Mouse (Mus musculus): ENCODE data around the gene Il17re. TPM values are rescaled to one million over a fixed set of nuclear protein-coding genes. Genes with fewer than 3 reads are reported as not detected.

Il17re gene
- polyA plus RNA-seq, 1 experiment from 2014 or later: 4.0 TPM

DNA sequence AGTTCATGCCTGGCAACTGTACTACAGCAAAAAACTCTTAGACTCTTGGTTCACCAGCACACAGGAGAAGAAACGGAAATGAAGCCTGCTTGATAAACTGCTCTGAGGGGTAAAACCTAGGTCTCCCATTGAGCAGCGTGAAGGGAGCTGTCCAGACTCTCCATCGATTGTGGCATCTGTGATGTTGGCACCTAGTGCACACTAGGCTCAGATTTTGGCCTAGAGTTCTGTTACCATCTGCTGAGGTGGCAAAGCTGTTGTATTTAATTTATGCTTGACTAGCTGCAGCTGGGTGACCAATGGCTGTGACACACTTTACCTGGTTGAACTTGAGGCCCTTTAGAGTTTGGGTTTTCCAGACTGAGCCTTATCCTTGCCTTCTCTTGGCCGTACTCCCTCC lies 10.6 kb upstream of the Il17re start:
- Histone ChIP-seq H3K4me1 (peaks cover 9% of the 10 kb centered on the region), H3K27ac (replicated peaks) (no peak overlapping the region), H3K36me3 (replicated peaks) (peaks cover 50% of the 10 kb centered on the region), H3K9me3 (no peaks in the 10 kb centered on the region), H3K4me3 (no peak overlapping the region), H3K27me3 (replicated peaks; ENCODE audit: low read depth, poor library complexity, severe bottlenecking) (no peaks in the 10 kb centered on the region)
- no peak for DNase-seq (ENCODE audit: low spot score)
- WGBS: 96% methylated on average over 4 of the region's 4 CpGs

DNA sequence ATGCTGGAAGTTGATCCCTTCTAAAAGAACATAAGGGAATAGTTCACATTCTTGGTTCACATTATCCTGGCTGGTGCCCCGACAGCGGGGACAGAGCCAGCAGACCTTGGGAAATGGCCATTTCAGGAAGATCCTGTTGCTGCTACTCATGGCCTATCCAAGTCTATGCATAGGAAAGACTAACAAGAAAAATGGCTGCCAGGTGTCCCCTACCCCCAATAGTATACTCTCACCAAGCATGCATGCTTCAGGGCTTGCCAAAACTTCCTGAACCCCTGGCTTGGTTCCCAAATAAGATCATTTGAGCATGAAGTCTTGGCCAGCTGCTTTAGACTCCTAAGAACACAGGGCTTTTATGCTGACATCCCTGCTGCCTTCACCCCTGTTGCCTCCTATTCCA lies 6.4 kb upstream of the Il17re start:
- no peaks in the 10 kb centered on the region for H3K27me3 ChIP-seq (replicated peaks; ENCODE audit: low read depth, poor library complexity, severe bottlenecking)
- H3K9me3 ChIP-seq: no peaks in the 10 kb centered on the region
- no peak overlapping the region for H3K4me3 ChIP-seq
- WGBS: 84% methylated on average over 2 of the region's 2 CpGs
- H3K27ac ChIP-seq (replicated peaks): no peak overlapping the region
- no peaks in the 10 kb centered on the region for H3K4me1 ChIP-seq
- no peak for DNase-seq (ENCODE audit: low spot score)
- H3K36me3 ChIP-seq (replicated peaks): peaks cover 29% of the 10 kb centered on the region

DNA sequence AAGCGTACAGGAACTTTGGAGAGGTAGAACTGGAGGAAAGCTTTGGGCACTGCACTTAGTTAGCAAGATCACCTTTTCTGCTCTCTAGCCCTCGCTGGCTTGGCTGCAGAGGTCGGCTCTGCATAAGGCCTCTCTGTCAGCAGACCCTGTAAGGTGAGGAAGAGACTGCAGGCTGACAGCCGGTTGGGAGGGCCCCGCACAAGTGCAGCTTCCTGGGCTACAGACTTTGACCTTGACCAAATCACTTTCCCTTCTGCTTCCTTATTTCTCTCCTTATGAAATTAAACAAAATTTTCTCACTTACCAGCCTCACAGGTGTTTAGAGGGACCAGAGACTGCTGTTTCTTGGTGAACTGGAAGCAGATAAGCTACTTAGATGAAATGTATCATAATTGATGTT lies 3.3 kb upstream of the Il17re start:
- 75% methylated on average over 5 of the region's 5 CpGs for WGBS
- Histone ChIP-seq H3K4me3 (no peak overlapping the region), H3K4me1 (peaks cover 15% of the 10 kb centered on the region), H3K36me3 (replicated peaks) (no peaks in the 10 kb centered on the region), H3K9me3 (no peaks in the 10 kb centered on the region), H3K27ac (replicated peaks) (no peak overlapping the region), H3K27me3 (replicated peaks; ENCODE audit: low read depth, poor library complexity, severe bottlenecking) (no peaks in the 10 kb centered on the region)
- DNase-seq (ENCODE audit: low spot score): no peak

DNA sequence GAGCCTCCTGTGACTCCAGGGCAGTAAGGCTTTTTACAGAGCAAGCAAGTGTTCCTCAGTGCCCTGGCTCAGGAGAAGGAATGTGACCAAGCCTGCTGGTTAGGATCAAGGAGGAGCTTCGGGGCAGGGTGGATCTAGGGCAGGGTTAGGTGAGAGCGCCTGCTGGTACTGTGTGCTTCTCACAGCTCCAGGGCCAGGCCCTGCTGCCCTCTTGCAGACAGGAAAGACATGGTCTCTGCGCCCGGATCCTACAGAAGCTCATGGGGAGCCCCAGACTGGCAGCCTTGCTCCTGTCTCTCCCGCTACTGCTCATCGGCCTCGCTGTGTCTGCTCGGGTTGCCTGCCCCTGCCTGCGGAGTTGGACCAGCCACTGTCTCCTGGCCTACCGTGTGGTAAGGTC lies 351 bp downstream of the Il17re start:
- no peak overlapping the region for H3K4me3 ChIP-seq
- H3K9me3 ChIP-seq: no peaks in the 10 kb centered on the region
- no peaks in the 10 kb centered on the region for H3K36me3 ChIP-seq (replicated peaks)
- H3K4me1 ChIP-seq: peaks cover 15% of the 10 kb centered on the region
- H3K27ac ChIP-seq (replicated peaks): 0 out of 2 replicates have a peak overlapping the region, but pooled peaks have one; percentile 6
- peak; percentile 38 for DNase-seq (ENCODE audit: low spot score)
- 60% methylated on average over 10 of the region's 10 CpGs for WGBS
- H3K27me3 ChIP-seq (replicated peaks; ENCODE audit: low read depth, poor library complexity, severe bottlenecking): no peaks in the 10 kb centered on the region

DNA sequence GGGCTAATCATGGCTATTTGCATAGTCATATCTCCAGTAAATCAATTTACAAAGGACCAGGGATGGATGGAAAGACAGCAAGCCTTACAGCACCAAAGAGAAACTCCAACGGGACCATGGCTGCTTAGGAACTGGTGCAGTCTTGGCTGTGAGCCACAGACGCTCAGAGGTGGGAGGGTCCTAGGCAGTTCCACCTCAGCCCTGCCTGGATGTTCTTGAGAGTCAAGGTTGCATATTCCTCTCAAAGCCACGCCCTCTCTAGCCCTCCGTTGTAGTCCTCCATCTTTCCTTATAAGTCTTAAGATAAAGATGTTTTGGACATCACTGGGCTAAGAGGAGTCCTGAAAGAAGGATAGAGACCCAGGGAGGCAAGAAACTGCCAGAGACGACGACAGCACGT lies 5.8 kb downstream of the Il17re start:
- Histone ChIP-seq H3K9me3 (no peaks in the 10 kb centered on the region), H3K4me3 (no peak overlapping the region), H3K4me1 (peaks cover 13% of the 10 kb centered on the region), H3K27ac (replicated peaks) (no peak overlapping the region), H3K27me3 (replicated peaks; ENCODE audit: low read depth, poor library complexity, severe bottlenecking) (peaks cover 14% of the 10 kb centered on the region), H3K36me3 (replicated peaks) (no peaks in the 10 kb centered on the region)
- 73% methylated on average over 7 of the region's 7 CpGs for WGBS
- no peak for DNase-seq (ENCODE audit: low spot score)

DNA sequence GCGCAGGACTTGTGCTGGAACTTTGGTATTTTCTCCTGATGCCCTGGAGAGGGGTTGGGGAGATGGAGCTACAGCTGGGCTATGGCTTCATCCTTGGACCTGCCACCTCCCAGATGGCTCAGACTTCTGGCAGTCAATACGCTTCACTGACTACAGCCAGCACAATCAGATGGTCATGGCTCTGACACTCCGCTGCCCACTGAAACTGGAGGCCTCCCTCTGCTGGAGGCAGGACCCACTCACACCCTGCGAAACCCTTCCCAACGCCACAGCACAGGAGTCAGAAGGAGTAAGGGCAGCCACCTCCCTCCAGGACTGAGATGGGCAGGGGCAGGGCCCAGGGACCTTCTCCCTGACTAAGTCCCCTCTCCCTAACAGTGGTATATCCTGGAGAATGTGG lies 7.3 kb downstream of the Il17re start:
- H3K27ac ChIP-seq (replicated peaks): no peak overlapping the region
- DNase-seq (ENCODE audit: low spot score): peak; percentile 29
- H3K4me1 ChIP-seq: peaks cover 25% of the 10 kb centered on the region
- no peak overlapping the region for H3K4me3 ChIP-seq
- H3K9me3 ChIP-seq: no peaks in the 10 kb centered on the region
- 56% methylated on average over 5 of the region's 5 CpGs for WGBS
- no peaks in the 10 kb centered on the region for H3K36me3 ChIP-seq (replicated peaks)
- H3K27me3 ChIP-seq (replicated peaks; ENCODE audit: low read depth, poor library complexity, severe bottlenecking): peaks cover 30% of the 10 kb centered on the region

DNA sequence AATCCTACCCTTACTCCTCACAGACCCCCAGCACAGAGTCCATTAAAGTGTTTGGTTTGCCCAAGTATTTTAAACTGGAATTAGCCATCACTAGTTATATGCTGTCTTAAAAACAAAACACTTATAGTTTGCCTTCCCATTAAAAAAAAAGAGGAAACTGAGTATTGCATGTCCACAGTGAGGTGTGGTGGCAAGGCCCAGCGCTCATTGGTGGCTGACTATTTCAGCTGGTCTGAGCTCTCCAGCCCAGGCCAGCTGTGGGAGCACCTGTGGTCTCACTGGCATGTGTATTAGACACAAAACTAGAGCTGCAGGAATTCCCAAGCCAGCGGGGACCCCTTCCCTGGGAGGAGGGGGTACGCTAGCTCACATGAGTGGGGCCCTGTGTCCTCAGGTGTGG lies 10.2 kb downstream of the Il17re start:
- WGBS: 62% methylated on average over 3 of the region's 3 CpGs
- H3K4me3 ChIP-seq: peak overlapping the region; percentile 59
- H3K9me3 ChIP-seq: no peaks in the 10 kb centered on the region
- peaks cover 53% of the 10 kb centered on the region for H3K27me3 ChIP-seq (replicated peaks; ENCODE audit: low read depth, poor library complexity, severe bottlenecking)
- H3K27ac ChIP-seq (replicated peaks): no peak overlapping the region
- no peak for DNase-seq (ENCODE audit: low spot score)
- H3K36me3 ChIP-seq (replicated peaks): no peaks in the 10 kb centered on the region
- H3K4me1 ChIP-seq: peaks cover 38% of the 10 kb centered on the region

DNA sequence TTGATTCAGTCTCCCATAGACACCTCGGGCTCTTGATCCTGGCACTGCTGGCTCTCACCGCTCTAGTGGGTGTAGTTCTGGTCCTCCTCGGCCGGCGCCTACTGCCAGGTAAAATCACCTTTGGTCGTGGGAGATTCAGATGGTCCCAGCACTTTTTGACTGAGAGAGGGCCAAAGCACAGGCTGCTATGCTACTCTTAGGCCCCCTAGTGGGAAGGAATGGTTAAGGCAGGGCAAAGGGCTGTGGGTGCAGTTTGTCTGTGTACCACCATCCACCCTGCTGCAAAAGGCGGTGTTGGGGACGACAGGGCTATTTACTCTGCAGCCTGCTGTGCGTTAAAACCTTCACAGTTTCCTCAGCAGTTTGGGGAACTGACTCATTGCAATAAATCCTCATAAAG lies 10.7 kb downstream of the Il17re start:
- peaks cover 53% of the 10 kb centered on the region for H3K27me3 ChIP-seq (replicated peaks; ENCODE audit: low read depth, poor library complexity, severe bottlenecking)
- WGBS: 7% methylated on average over 9 of the region's 9 CpGs

DNA sequence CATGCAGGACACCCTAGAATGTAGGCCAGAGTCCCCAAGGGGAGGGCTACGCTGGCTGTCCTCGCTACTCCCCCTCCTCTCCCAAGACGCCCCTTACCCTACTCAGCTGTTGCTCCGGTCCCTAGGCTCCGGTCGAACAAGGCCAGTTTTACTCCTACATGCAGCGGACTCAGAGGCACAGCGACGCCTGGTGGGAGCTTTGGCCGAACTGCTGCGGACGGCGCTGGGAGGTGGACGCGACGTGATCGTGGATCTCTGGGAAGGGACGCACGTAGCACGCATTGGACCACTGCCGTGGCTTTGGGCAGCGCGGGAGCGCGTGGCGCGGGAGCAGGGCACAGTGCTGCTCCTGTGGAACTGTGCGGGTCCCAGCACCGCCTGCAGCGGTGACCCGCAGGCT lies 11.1 kb downstream of the Il17re start:
- Histone ChIP-seq H3K36me3 (replicated peaks) (no peaks in the 10 kb centered on the region), H3K27me3 (replicated peaks; ENCODE audit: low read depth, poor library complexity, severe bottlenecking) (peaks cover 53% of the 10 kb centered on the region), H3K27ac (replicated peaks) (peak overlapping the region; percentile 57; the same call in 1 of the 2 replicates), H3K9me3 (no peaks in the 10 kb centered on the region), H3K4me1 (peaks cover 38% of the 10 kb centered on the region), H3K4me3 (peak overlapping the region; percentile 59)
- 2% methylated on average over 31 of the region's 31 CpGs for WGBS
- peak; percentile 84 for DNase-seq (ENCODE audit: low spot score)

More for the DNA sequence above, 10.7 kb downstream of the Il17re start:
- peak overlapping the region; percentile 59 for H3K4me3 ChIP-seq
- H3K27ac ChIP-seq (replicated peaks): peak overlapping the region; percentile 57; the same call in 1 of the 2 replicates
- peaks cover 38% of the 10 kb centered on the region for H3K4me1 ChIP-seq
- DNase-seq (ENCODE audit: low spot score): peak; percentile 79
- H3K9me3 ChIP-seq: no peaks in the 10 kb centered on the region
- no peaks in the 10 kb centered on the region for H3K36me3 ChIP-seq (replicated peaks)

DNA sequence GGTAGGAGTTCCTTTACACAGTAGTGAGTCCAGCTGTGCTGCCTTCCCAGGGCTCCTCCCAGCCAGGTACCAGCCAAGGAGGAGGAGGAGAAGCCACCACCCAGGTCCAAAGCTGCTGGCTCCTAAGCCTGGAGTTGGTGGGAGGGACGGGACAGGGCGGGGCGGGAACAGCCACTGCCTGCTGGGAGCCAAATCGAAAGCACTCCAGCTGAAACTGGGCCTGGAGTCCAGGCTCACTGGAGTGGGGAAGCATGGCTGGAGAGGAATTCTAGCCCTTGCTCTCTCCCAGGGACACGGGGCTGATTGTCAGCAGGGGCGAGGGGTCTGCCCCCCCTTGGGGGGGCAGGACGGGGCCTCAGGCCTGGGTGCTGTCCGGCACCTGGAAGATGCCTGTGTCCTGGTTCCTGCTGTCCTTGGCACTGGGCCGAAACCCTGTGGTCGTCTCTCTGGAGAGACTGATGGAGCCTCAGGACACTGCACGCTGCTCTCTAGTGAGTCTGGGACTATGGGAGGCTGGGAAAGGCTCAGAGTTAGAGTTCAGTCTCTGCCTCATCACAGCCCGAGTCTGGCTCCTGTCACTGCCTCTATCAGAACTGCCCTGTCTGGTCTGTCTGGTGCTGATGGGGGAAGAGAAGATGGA lies 13.1 kb downstream of the Il17re start, which contains the start of gene Il17rc:
Il17rc (plus strand) TSS at position 131 of the 640 bp plus-strand sequence.
- 20% methylated on average over 12 of the region's 12 CpGs for WGBS
- Histone ChIP-seq H3K9me3 (no peaks in the 10 kb centered on the region), H3K36me3 (replicated peaks) (no peaks in the 10 kb centered on the region), H3K27ac (replicated peaks) (no peak within 1 kb of the TSS), H3K4me3 (peak within 1 kb of the TSS; percentile 31; the same call in 1 of the 2 replicates), H3K4me1 (peaks cover 30% of the 10 kb centered on the region), H3K27me3 (replicated peaks; ENCODE audit: low read depth, poor library complexity, severe bottlenecking) (peaks cover 49% of the 10 kb centered on the region)
- DNase-seq (ENCODE audit: low spot score): no peak

DNA sequence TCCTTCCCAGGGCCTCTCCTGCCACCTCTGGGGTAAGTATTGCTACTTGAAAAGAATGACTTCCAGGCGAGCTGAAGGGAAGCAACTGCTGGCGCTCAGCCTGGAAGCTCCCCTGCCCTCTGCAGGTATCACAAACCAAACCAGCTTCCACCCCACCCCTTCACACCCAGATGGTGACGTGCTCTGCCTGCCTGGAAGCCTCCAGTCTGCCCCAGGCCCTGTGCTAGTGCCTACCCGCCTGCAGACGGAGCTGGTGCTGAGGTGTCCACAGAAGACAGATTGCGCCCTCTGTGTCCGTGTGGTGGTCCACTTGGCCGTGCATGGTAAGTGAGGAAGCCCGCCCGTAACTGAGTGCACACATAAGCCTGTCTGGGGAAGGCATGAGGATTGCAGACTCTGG lies 13.8 kb downstream of the Il17re start:
- H3K9me3 ChIP-seq: no peaks in the 10 kb centered on the region
- peaks cover 30% of the 10 kb centered on the region for H3K4me1 ChIP-seq
- H3K36me3 ChIP-seq (replicated peaks): no peaks in the 10 kb centered on the region
- 63% methylated on average over 10 of the region's 10 CpGs for WGBS
- no peak overlapping the region for H3K27ac ChIP-seq (replicated peaks)
- H3K27me3 ChIP-seq (replicated peaks; ENCODE audit: low read depth, poor library complexity, severe bottlenecking): peaks cover 53% of the 10 kb centered on the region
- no peak overlapping the region for H3K4me3 ChIP-seq
- no peak for DNase-seq (ENCODE audit: low spot score)

DNA sequence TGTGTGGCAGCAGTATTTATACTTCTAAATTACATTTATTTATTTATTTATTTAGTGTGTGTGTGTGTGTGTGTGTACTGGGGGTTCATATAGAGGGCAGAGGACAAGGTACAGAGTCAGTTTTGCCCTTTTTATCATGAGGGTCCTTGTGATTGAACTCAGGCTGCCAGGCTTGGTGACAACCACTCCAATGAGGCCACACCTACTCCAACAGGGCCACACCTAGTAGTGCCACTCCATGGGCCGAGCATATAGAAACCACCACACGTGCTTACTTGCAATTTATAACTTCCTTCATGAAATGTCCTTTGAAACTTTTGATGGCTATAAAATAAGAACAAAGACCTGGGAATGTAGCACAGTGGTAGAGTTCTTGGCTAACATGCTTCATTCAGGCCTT lies 15.0 kb downstream of the Il17re start:
- H3K27ac ChIP-seq (replicated peaks): no peak overlapping the region
- peaks cover 30% of the 10 kb centered on the region for H3K4me1 ChIP-seq
- H3K4me3 ChIP-seq: no peak overlapping the region
- H3K36me3 ChIP-seq (replicated peaks): no peaks in the 10 kb centered on the region
- no peak for DNase-seq (ENCODE audit: low spot score)
- H3K9me3 ChIP-seq: no peaks in the 10 kb centered on the region
- WGBS: 87% methylated on average over 2 of the region's 2 CpGs
- H3K27me3 ChIP-seq (replicated peaks; ENCODE audit: low read depth, poor library complexity, severe bottlenecking): peaks cover 56% of the 10 kb centered on the region

DNA sequence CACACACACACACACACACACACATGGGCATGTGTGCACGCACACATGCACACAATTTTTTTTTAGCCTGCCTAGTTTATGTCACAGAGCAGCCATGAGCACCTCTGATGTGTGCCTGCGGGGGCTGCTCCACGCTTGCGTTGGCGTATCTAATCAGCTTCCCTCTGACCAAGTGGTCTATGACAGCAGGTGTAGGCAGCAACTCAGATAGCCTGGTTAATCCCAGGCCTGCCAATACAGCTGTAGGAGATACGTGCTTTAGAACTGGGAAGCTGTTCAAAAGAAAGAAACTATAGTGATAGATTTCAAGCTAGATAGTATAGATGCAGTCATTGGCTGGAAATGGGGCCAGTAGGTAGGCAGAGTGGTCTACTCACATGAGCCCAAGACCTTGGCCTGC lies 15.4 kb downstream of the Il17re start:
- Histone ChIP-seq H3K36me3 (replicated peaks) (no peaks in the 10 kb centered on the region), H3K27me3 (replicated peaks; ENCODE audit: low read depth, poor library complexity, severe bottlenecking) (peaks cover 54% of the 10 kb centered on the region), H3K27ac (replicated peaks) (no peak overlapping the region), H3K9me3 (no peaks in the 10 kb centered on the region), H3K4me3 (no peak overlapping the region), H3K4me1 (peaks cover 29% of the 10 kb centered on the region)
- WGBS: 93% methylated on average over 6 of the region's 6 CpGs
- DNase-seq (ENCODE audit: low spot score): no peak

Measured in embryonic facial prominence, embryonic 10.5 days (tissue).